Mouse (Mus musculus) embryonic stem cell, embryonic (primary cell): ENCODE measurements around the gene Agpat1.

Experiments
- CTCF ChIA-PET, 4 experiments: fragments of 300-600 bp in 2 of 4; fragments of 350-600 bp in 2 of 4; sonication (Branson Sonifier 250); formaldehyde crosslinking; loops; one replicate each; lab custom pipeline; 2022; ENCODE audit warnings: inconsistent platforms in 2 of 4; lab: Charles Lee
- POLR2A ChIA-PET, 4 experiments: fragments of 300-600 bp in 2 of 4; fragments of 350-600 bp in 2 of 4; sonication (Branson Sonifier 250); formaldehyde crosslinking; loops; one replicate each; lab custom pipeline; 2022; ENCODE audit warnings: antibody characterized with exemption in 4 of 4, inconsistent platforms in 1 of 4; lab: Charles Lee

Agpat1 gene

GRCm38 (mm10) chr17:34576577-34576976, 27.5 kb upstream of the Agpat1 start:
- ChIA-PET CTCF (interaction anchor here in 1 of 4 experiments (0.7 kb wide), 1 partner anchor 307 kb away, joined by 4 read pairs; no protein-coding TSS in a partner anchor), POLR2A (interaction anchor here in 2 of 4 experiments (0.7 to 0.9 kb wide), 2 partner anchors 11 to 376 kb away, joined by 3 to 4 read pairs; no protein-coding TSS in a partner anchor)

- ChIA-PET POLR2A (no interaction called here), CTCF (no interaction called here)
Measured at GRCm38 (mm10) chr17:34578070-34578469, 26.0 kb upstream of the Agpat1 start.

GRCm38 (mm10) chr17:34582528-34582927, 21.5 kb upstream of the Agpat1 start:
- ChIA-PET CTCF (interaction anchor here in 1 of 4 experiments (0.6 kb wide), 1 partner anchor 579 kb away, joined by 3 read pairs; no protein-coding TSS in a partner anchor), POLR2A (interaction anchor here in 3 of 4 experiments (0.5 to 1.1 kb wide), 3 partner anchors 10 to 18 kb away, joined by 3 to 10 read pairs (median 3); partner anchors contain the start of gene Notch4 (in 2 of the 3))

- ChIA-PET POLR2A (interaction anchor here in 2 of 4 experiments (0.6 to 6.1 kb wide), 6 partner anchors 11 to 99 kb away, joined by 3 to 88 read pairs (median 4); partner anchors contain the start of genes Agpat1 (in 1 of the 2), Notch4 (in 1 of the 2) and Rnf5 (in 1 of the 2)), CTCF (interaction anchor here in 3 of 4 experiments (0.5 to 1.3 kb wide), 8 partner anchors 9 to 468 kb away, joined by 3 to 7 read pairs (median 4); partner anchors contain the start of genes Notch4 (in 1 of the 3) and Tnxb (in 1 of the 3))
Measured at GRCm38 (mm10) chr17:34583397-34583796, 20.7 kb upstream of the Agpat1 start.

- POLR2A ChIA-PET = interaction anchor here in 2 of 4 experiments (0.6 to 6.1 kb wide), 8 partner anchors 11 to 98 kb away, joined by 3 to 88 read pairs (median 4); partner anchors contain the start of genes Agpat1 (in 1 of the 2), Notch4 (in 1 of the 2) and Rnf5 (in 1 of the 2)
- CTCF ChIA-PET = interaction anchor here in 3 of 4 experiments (0.5 to 1.3 kb wide), 7 partner anchors 9 to 467 kb away, joined by 3 to 7 read pairs (median 4); partner anchors contain the start of genes Notch4 (in 1 of the 3) and Tnxb (in 1 of the 3)
Measured at GRCm38 (mm10) chr17:34583819-34584218, 20.2 kb upstream of the Agpat1 start.

GRCm38 (mm10) chr17:34585121-34585520, 18.9 kb upstream of the Agpat1 start:
- ChIA-PET POLR2A (interaction anchor here in 3 of 4 experiments (0.6 to 6.1 kb wide), 7 partner anchors 13 to 1251 kb away, joined by 3 to 88 read pairs (median 4); partner anchors contain the start of genes Agpat1 (in 2 of the 3), H2-DMa (in 1 of the 3) and Rnf5 (in 1 of the 3)), CTCF (interaction anchor here in 1 of 4 experiments (1.2 kb wide), 1 partner anchor 34 kb away, joined by 4 read pairs; no protein-coding TSS in a partner anchor)

GRCm38 (mm10) chr17:34585877-34586771, 17.9 kb upstream of the Agpat1 start:
- POLR2A ChIA-PET = interaction anchor here (0.6 to 7.2 kb wide), 16 partner anchors 9 to 646 kb away, joined by 3 to 102 read pairs (median 4); partner anchors contain the start of genes Rnf5 (in 3 of the 4), Agpat1 (in 2 of the 4), Fkbpl (in 2 of the 4) and Ager (in 1 of the 4)
- CTCF ChIA-PET = interaction anchor here in 3 of 4 experiments (0.5 to 1.4 kb wide), 4 partner anchors 33 to 326 kb away, joined by 3 to 6 read pairs (median 4); no protein-coding TSS in a partner anchor

GRCm38 (mm10) chr17:34586796-34587422, 17.2 kb upstream of the Agpat1 start:
- ChIA-PET CTCF (interaction anchor here in 2 of 4 experiments (0.7 to 1.7 kb wide), 4 partner anchors 15 to 37 kb away, joined by 3 to 6 read pairs (median 4); no protein-coding TSS in a partner anchor), POLR2A (interaction anchor here (0.7 to 7.2 kb wide), 16 partner anchors 8 to 647 kb away, joined by 3 to 102 read pairs (median 4); partner anchors contain the start of genes Agpat1 (in 2 of the 4), Fkbpl (in 2 of the 4), Rnf5 (in 2 of the 4) and Ager (in 1 of the 4))

- ChIA-PET POLR2A (interaction anchor here in 3 of 4 experiments (0.5 to 7.2 kb wide), 18 partner anchors 8 to 468 kb away, joined by 3 to 102 read pairs (median 4); partner anchors contain the start of genes Ager (in 2 of the 3), Agpat1 (in 2 of the 3), Rnf5 (in 2 of the 3) and Fkbpl (in 1 of the 3)), CTCF (interaction anchor here in 1 of 4 experiments (1.0 to 1.7 kb wide), 2 partner anchors 15 to 32 kb away, joined by 4 to 5 read pairs; no protein-coding TSS in a partner anchor)
Measured at GRCm38 (mm10) chr17:34587423-34587811, 16.6 kb upstream of the Agpat1 start.

GRCm38 (mm10) chr17:34587814-34588213, 16.2 kb upstream of the Agpat1 start:
- POLR2A ChIA-PET = interaction anchor here in 2 of 4 experiments (0.5 to 7.2 kb wide), 17 partner anchors 8 to 469 kb away, joined by 3 to 102 read pairs (median 3); partner anchors contain the start of genes Ager (in 2 of the 2), Agpat1 (in 2 of the 2), H2-DMa (in 2 of the 2) and Rnf5 (in 2 of the 2)

GRCm38 (mm10) chr17:34588767-34589166, 15.3 kb upstream of the Agpat1 start:
- ChIA-PET CTCF (interaction anchor here in 1 of 4 experiments (1.3 kb wide), 1 partner anchor 31 kb away, joined by 5 read pairs; no protein-coding TSS in a partner anchor), POLR2A (interaction anchor here in 3 of 4 experiments (0.7 to 7.2 kb wide), 14 partner anchors 10 to 633 kb away, joined by 3 to 102 read pairs (median 4); partner anchors contain the start of genes Ager (in 2 of the 3), Agpat1 (in 2 of the 3), Rnf5 (in 2 of the 3) and Atf6b (in 1 of the 3))

More at GRCm38 (mm10) chr17:34587814-34588213, 16.2 kb upstream of the Agpat1 start:
- CTCF ChIA-PET = interaction anchor here in 1 of 4 experiments (1.0 to 1.7 kb wide), 2 partner anchors 16 to 31 kb away, joined by 4 to 5 read pairs; no protein-coding TSS in a partner anchor

- ChIA-PET POLR2A (interaction anchor here (0.7 to 7.2 kb wide), 18 partner anchors 10 to 633 kb away, joined by 3 to 102 read pairs (median 6); partner anchors contain the start of genes Agpat1 (in 3 of the 4), Rnf5 (in 3 of the 4), Ager (in 2 of the 4) and H2-DMa (in 2 of the 4)), CTCF (interaction anchor here in 3 of 4 experiments (0.6 to 2.2 kb wide), 6 partner anchors 15 to 110 kb away, joined by 3 to 12 read pairs (median 4); partner anchors contain the start of gene Agpat1 (in 1 of the 3))
Measured at GRCm38 (mm10) chr17:34589206-34589605, 14.9 kb upstream of the Agpat1 start.

- POLR2A ChIA-PET = interaction anchor here (0.6 to 7.2 kb wide), 22 partner anchors 9 to 829 kb away, joined by 3 to 102 read pairs (median 4); partner anchors contain the start of genes Agpat1 (in 4 of the 4), Rnf5 (in 3 of the 4), Ager (in 2 of the 4) and Notch4 (in 2 of the 4)
Measured at GRCm38 (mm10) chr17:34589681-34590101, 14.4 kb upstream of the Agpat1 start, which contains the start of gene Gpsm3. TSS of gene Gpsm3 (plus strand) at chr17:34589806.

GRCm38 (mm10) chr17:34590154-34590987, 13.7 kb upstream of the Agpat1 start:
- ChIA-PET CTCF (interaction anchor here (0.5 to 2.2 kb wide), 20 partner anchors 12 to 362 kb away, joined by 3 to 12 read pairs (median 4); partner anchors contain the start of genes Agpat1 (in 2 of the 4) and Atf6b (in 1 of the 4)), POLR2A (interaction anchor here (0.6 to 7.2 kb wide), 34 partner anchors 9 to 830 kb away, joined by 3 to 102 read pairs (median 4); partner anchors contain the start of genes Agpat1 (in 4 of the 4), Rnf5 (in 4 of the 4), Ager (in 2 of the 4) and Atf6b (in 2 of the 4))

More at GRCm38 (mm10) chr17:34589681-34590101, 14.4 kb upstream of the Agpat1 start, which contains the start of gene Gpsm3:
- CTCF ChIA-PET = interaction anchor here in 3 of 4 experiments (0.5 to 2.2 kb wide), 12 partner anchors 13 to 109 kb away, joined by 3 to 12 read pairs (median 5); partner anchors contain the start of genes Agpat1 (in 2 of the 3) and Atf6b (in 1 of the 3)
